Mouse (Mus musculus): ENCODE measurements around the gene Srgap1. TPM values are rescaled to one million over a fixed set of nuclear protein-coding genes. Genes with fewer than 3 reads are reported as not detected.
A peak's percentile ranks its signal among the peaks of the same experiment; 100 is the strongest.

Gene Srgap1
- polyA plus RNA-seq, 1 experiment from 2014 or later, result 30.7 TPM

DNA sequence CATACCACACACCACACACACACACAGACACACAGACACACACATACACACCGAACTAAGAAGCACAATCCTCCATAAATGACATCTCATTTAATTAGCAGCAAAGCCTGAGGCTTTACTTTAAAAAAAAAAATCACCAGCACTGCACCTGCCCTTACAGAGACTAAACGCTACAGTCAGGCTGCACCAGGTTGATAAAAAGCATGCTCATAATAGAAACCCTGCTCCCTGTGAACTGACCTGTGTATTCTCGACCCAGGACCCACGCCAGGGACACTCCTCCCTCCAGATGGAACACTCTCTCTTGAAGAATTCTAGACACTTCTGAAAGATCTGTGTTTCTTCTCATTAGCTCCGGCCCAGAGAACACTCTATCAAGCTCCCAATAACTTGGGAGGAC lies 52.5 kb downstream of the Srgap1 start:
- H3K27ac ChIP-seq (replicated peaks), result no peak overlapping the region
- WGBS, result 60% methylated on average over 5 of the region's 5 CpGs
- no peak overlapping the region for H3K9ac ChIP-seq (replicated peaks)
- no peak overlapping the region for H3K4me2 ChIP-seq
- H3K4me3 ChIP-seq (replicated peaks), result no peak overlapping the region
- no peaks in the 10 kb centered on the region for H3K9me3 ChIP-seq (replicated peaks)
- no peaks in the 10 kb centered on the region for H3K27me3 ChIP-seq (replicated peaks)
- H3K36me3 ChIP-seq, result no peaks in the 10 kb centered on the region
- no peak for ATAC-seq (ENCODE audit: low FRiP score)
- peaks cover 19% of the 10 kb centered on the region for H3K4me1 ChIP-seq

GRCm38 (mm10) chr10:121992609-121993008 lies 54.5 kb downstream of the Srgap1 start:
- H3K4me2 ChIP-seq, result no peak overlapping the region
- WGBS, result 56% methylated on average over 8 of the region's 8 CpGs
- ATAC-seq (ENCODE audit: low FRiP score), result no peak

GRCm38 (mm10) chr10:121986997-121987396 lies 60.1 kb downstream of the Srgap1 start:
- H3K4me1 ChIP-seq, result peaks cover 9% of the 10 kb centered on the region; the same call in 1 of the 2 replicates
- ATAC-seq (ENCODE audit: low FRiP score), result no peak
- H3K27ac ChIP-seq (replicated peaks), result no peak overlapping the region
- H3K9me3 ChIP-seq (replicated peaks), result no peaks in the 10 kb centered on the region
- no peak overlapping the region for H3K4me3 ChIP-seq (replicated peaks)
- H3K36me3 ChIP-seq, result no peaks in the 10 kb centered on the region
- no peak overlapping the region for H3K9ac ChIP-seq (replicated peaks)
- no peaks in the 10 kb centered on the region for H3K27me3 ChIP-seq (replicated peaks)
- no peak overlapping the region for H3K4me2 ChIP-seq
- 88% methylated on average over 4 of the region's 4 CpGs for WGBS

More at GRCm38 (mm10) chr10:121992609-121993008, 54.5 kb downstream of the Srgap1 start:
- H3K27me3 ChIP-seq (replicated peaks), result no peaks in the 10 kb centered on the region
- H3K4me1 ChIP-seq, result peaks cover 20% of the 10 kb centered on the region
- no peaks in the 10 kb centered on the region for H3K9me3 ChIP-seq (replicated peaks)
- 0 out of 2 replicates have a peak overlapping the region, but pooled peaks have one; percentile 5 for H3K27ac ChIP-seq (replicated peaks)
- no peak overlapping the region for H3K9ac ChIP-seq (replicated peaks)
- H3K36me3 ChIP-seq, result no peaks in the 10 kb centered on the region
- H3K4me3 ChIP-seq (replicated peaks), result no peak overlapping the region

DNA sequence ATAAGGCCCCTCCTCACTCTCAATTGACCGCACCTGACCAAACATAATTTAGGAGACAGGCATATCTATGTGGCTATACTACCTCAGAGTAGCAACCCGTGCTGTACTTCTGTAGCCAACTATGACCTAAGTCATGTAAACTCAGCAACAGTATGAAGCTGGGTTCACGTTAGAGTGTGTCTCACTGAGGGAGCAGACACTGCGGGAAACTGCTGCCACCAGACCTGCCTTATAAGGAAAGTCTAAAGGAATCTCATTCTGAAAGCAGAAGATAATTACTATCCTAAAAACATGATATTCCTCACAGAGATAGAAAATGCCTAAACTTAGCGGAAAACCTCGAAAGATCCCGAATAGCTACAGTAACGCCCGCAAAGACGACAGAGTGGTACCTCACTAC lies 62.2 kb downstream of the Srgap1 start:
- WGBS, result 90% methylated on average over 10 of the region's 10 CpGs

DNA sequence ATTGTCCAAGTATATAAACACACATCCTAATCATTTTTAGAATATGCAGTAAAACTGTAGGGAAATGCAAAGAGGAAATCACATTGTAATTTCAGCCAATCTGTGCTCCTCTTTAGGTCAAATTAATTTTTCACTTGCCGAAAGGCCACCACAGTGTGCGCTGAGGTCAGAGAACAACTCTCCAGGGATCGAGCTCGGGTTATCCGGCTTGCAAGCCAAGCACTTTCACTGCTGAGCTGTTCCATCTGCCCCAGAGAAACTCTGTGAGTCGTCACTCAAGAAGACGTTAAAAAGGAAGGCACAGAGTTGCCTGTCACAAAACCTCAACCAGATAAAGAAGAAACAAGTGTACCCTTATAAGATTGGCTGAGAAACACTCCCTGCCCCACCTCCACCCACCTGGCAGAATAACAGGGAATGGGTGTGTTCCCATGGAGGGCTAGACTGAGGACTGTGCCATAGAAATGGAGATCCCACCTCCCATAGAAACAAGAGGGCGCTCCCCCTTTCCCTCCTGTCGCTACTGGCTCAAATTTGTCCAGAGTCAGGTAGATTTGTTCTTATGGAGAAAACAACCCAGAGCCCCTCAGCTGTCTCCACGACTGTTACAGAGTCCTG lies 63.0 kb downstream of the Srgap1 start:
- 75% methylated on average over 10 of the region's 10 CpGs for WGBS
- Histone ChIP-seq H3K4me3 (replicated peaks) (no peak overlapping the region), H3K36me3 (no peaks in the 10 kb centered on the region), H3K27me3 (replicated peaks) (no peaks in the 10 kb centered on the region), H3K27ac (replicated peaks) (no peak overlapping the region), H3K9me3 (replicated peaks) (no peaks in the 10 kb centered on the region), H3K4me1 (peaks cover 12% of the 10 kb centered on the region; the same call in 1 of the 2 replicates), H3K4me2 (no peak overlapping the region), H3K9ac (replicated peaks) (no peak overlapping the region)
- ATAC-seq (ENCODE audit: low FRiP score), result no peak

More for the DNA sequence above, 62.2 kb downstream of the Srgap1 start:
- Histone ChIP-seq H3K9me3 (replicated peaks) (no peaks in the 10 kb centered on the region), H3K4me3 (replicated peaks) (no peak overlapping the region), H3K4me1 (peaks cover 12% of the 10 kb centered on the region; the same call in 1 of the 2 replicates), H3K4me2 (no peak overlapping the region), H3K36me3 (no peaks in the 10 kb centered on the region), H3K9ac (replicated peaks) (no peak overlapping the region), H3K27ac (replicated peaks) (no peak overlapping the region), H3K27me3 (replicated peaks) (no peaks in the 10 kb centered on the region)
- no peak for ATAC-seq (ENCODE audit: low FRiP score)

GRCm38 (mm10) chr10:121975330-121975729 lies 71.8 kb downstream of the Srgap1 start:
- whole genome bisulfite sequencing, result 84% methylated on average over 6 of the region's 6 CpGs
- H3K36me3 ChIP-seq, result no peaks in the 10 kb centered on the region
- ATAC-seq (ENCODE audit: low FRiP score), result no peak
- peaks cover 33% of the 10 kb centered on the region for H3K4me1 ChIP-seq
- H3K27ac ChIP-seq (replicated peaks), result no peak overlapping the region
- H3K9ac ChIP-seq (replicated peaks), result no peak overlapping the region
- H3K9me3 ChIP-seq (replicated peaks), result no peaks in the 10 kb centered on the region
- H3K4me2 ChIP-seq, result no peak overlapping the region
- no peaks in the 10 kb centered on the region for H3K27me3 ChIP-seq (replicated peaks)
- H3K4me3 ChIP-seq (replicated peaks), result no peak overlapping the region

- Histone ChIP-seq H3K4me1 (peaks cover 33% of the 10 kb centered on the region), H3K27me3 (replicated peaks) (no peaks in the 10 kb centered on the region), H3K27ac (replicated peaks) (no peak overlapping the region), H3K9ac (replicated peaks) (no peak overlapping the region), H3K4me3 (replicated peaks) (no peak overlapping the region), H3K36me3 (no peaks in the 10 kb centered on the region), H3K9me3 (replicated peaks) (no peaks in the 10 kb centered on the region), H3K4me2 (no peak overlapping the region)
- no peak for ATAC-seq (ENCODE audit: low FRiP score)
- 67% methylated on average over 4 of the region's 4 CpGs for WGBS
Observed at GRCm38 (mm10) chr10:121974591-121974990, 72.5 kb downstream of the Srgap1 start.

GRCm38 (mm10) chr10:121973281-121973680 lies 73.8 kb downstream of the Srgap1 start:
- Histone ChIP-seq H3K9ac (replicated peaks) (no peak overlapping the region), H3K4me1 (peaks cover 44% of the 10 kb centered on the region), H3K4me2 (no peak overlapping the region), H3K27me3 (replicated peaks) (no peaks in the 10 kb centered on the region), H3K27ac (replicated peaks) (no peak overlapping the region), H3K4me3 (replicated peaks) (no peak overlapping the region), H3K36me3 (no peaks in the 10 kb centered on the region), H3K9me3 (replicated peaks) (no peaks in the 10 kb centered on the region)
- WGBS, result 93% methylated on average over 7 of the region's 7 CpGs
- ATAC-seq (ENCODE audit: low FRiP score), result no peak

DNA sequence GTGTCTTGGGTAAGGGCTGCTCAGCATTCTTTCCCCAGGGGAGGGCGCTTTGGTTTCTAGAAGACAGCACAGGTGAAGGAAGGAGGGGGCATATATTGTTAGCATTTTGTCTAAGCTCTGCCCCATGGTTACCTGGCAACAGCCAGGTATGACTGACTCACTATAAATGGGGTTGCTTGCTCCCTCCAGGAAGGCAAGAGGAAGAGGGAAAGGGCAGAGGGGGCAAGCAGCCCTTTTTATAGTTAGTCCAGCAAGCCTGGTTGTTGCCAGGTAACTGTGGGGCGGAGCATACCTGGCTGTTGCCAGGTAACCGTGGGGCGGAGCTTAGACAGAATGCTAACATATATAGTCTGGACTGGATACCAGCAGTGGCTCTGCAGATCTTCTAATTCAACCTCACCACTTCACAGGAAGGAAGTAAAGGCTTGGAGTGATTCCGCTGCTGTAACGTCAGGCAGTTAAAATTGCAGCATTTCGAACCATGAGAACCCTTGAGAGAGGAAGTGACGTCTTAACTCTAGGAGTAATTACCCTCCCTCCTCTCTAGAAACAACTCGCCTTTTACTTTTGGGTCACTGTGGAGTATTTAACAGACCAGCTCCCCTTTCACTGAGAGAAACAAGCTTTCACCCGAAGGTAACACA lies 74.7 kb downstream of the Srgap1 start:
- 85% methylated on average over 10 of the region's 10 CpGs for WGBS
- H3K4me1 ChIP-seq, result peaks cover 52% of the 10 kb centered on the region
- ATAC-seq (ENCODE audit: low FRiP score), result no peak

GRCm38 (mm10) chr10:121971658-121972057 lies 75.5 kb downstream of the Srgap1 start:
- peaks cover 52% of the 10 kb centered on the region for H3K4me1 ChIP-seq
- WGBS, result 60% methylated on average over 8 of the region's 8 CpGs
- H3K4me3 ChIP-seq (replicated peaks), result no peak overlapping the region
- H3K9me3 ChIP-seq (replicated peaks), result no peaks in the 10 kb centered on the region
- H3K9ac ChIP-seq (replicated peaks), result no peak overlapping the region
- H3K4me2 ChIP-seq, result no peak overlapping the region
- H3K27ac ChIP-seq (replicated peaks), result peak overlapping the region; percentile 56
- H3K27me3 ChIP-seq (replicated peaks), result no peaks in the 10 kb centered on the region
- no peaks in the 10 kb centered on the region for H3K36me3 ChIP-seq
- no peak for ATAC-seq (ENCODE audit: low FRiP score)

More for the DNA sequence above, 74.7 kb downstream of the Srgap1 start:
- H3K36me3 ChIP-seq, result no peaks in the 10 kb centered on the region
- no peaks in the 10 kb centered on the region for H3K27me3 ChIP-seq (replicated peaks)
- peak overlapping the region; percentile 56 for H3K27ac ChIP-seq (replicated peaks)
- no peak overlapping the region for H3K9ac ChIP-seq (replicated peaks)
- H3K9me3 ChIP-seq (replicated peaks), result no peaks in the 10 kb centered on the region
- no peak overlapping the region for H3K4me3 ChIP-seq (replicated peaks)
- H3K4me2 ChIP-seq, result no peak overlapping the region

DNA sequence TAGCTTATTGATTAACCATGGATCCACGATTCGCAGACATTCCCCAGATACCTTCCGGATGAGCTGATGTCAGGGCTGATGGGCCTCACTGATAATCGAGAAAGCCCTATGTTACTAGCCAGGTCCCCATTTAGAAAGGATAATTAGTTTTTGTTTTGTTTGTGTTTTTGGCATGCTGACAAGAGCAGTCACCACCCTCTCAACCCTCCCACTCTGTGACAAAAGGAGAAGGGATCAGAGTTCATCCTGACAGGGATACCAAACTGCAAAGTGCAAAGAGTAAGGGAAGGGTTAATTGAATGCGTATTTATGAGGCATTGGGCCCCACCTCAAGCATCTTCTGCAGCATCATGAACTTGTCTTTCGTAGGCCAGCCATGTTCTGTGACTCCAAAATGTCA lies 76.2 kb downstream of the Srgap1 start:
- no peaks in the 10 kb centered on the region for H3K36me3 ChIP-seq
- H3K4me3 ChIP-seq (replicated peaks), result no peak overlapping the region
- H3K9me3 ChIP-seq (replicated peaks), result no peaks in the 10 kb centered on the region
- H3K27ac ChIP-seq (replicated peaks), result peak overlapping the region; percentile 56
- H3K27me3 ChIP-seq (replicated peaks), result no peaks in the 10 kb centered on the region
- 47% methylated on average over 6 of the region's 6 CpGs for WGBS
- no peak for ATAC-seq (ENCODE audit: low FRiP score)
- H3K4me1 ChIP-seq, result peaks cover 52% of the 10 kb centered on the region
- H3K4me2 ChIP-seq, result no peak overlapping the region
- H3K9ac ChIP-seq (replicated peaks), result no peak overlapping the region

DNA sequence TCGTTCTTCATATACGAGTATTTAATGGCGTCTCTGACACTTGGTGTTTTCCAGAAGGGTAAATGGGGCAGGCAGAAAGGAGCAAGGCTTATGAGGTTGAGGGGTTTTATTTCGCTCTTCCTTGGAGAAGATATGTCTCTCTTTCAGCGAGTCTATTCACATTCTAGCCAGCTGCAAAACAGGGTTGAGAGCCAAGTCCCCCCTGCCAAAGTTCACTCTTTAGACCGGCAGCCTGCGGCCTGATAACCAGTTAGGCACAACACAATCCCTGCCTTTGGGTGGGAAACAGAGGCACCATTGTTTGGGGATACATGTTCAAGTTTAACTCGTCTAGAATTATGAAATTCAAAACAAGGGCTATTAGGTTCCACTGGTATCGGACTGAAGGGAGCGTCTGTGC lies 83.0 kb downstream of the Srgap1 start:
- WGBS, result 76% methylated on average over 10 of the region's 10 CpGs
- H3K9me3 ChIP-seq (replicated peaks), result no peaks in the 10 kb centered on the region
- no peak overlapping the region for H3K9ac ChIP-seq (replicated peaks)
- no peaks in the 10 kb centered on the region for H3K36me3 ChIP-seq
- no peak overlapping the region; the same call in 1 of the 2 replicates for H3K27ac ChIP-seq (replicated peaks)
- peaks cover 32% of the 10 kb centered on the region for H3K4me1 ChIP-seq
- no peak overlapping the region for H3K4me3 ChIP-seq (replicated peaks)
- no peak for ATAC-seq (ENCODE audit: low FRiP score)
- no peaks in the 10 kb centered on the region for H3K27me3 ChIP-seq (replicated peaks)
- H3K4me2 ChIP-seq, result no peak overlapping the region
